Mouse (Mus musculus) spleen, embryonic (tissue): ENCODE results near the gene Ddi2.

Experiments
- CTCF ChIA-PET: fragments of 350-600 bp; sonication (Branson Sonifier 250); formaldehyde crosslinking; loops from one replicate; lab custom pipeline; 2022; lab: Charles Lee

The Ddi2 gene

GRCm38 (mm10) chr4:141705331-141705730 lies 17.9 kb downstream of the Ddi2 start:
- CTCF ChIA-PET, result no interaction called here

GRCm38 (mm10) chr4:141704625-141705024 lies 18.6 kb downstream of the Ddi2 start:
- CTCF ChIA-PET, result no interaction called here

- CTCF ChIA-PET, result interaction anchor here (1.2 kb wide), 1 partner anchor 17 kb away, joined by 3 read pairs; no protein-coding TSS in a partner anchor
Observed at GRCm38 (mm10) chr4:141694719-141695118, 28.5 kb downstream of the Ddi2 start.

GRCm38 (mm10) chr4:141688505-141688904 lies 34.7 kb downstream of the Ddi2 start:
- CTCF ChIA-PET, result no interaction called here

GRCm38 (mm10) chr4:141686525-141686924 lies 36.7 kb downstream of the Ddi2 start:
- CTCF ChIA-PET, result no interaction called here

- CTCF ChIA-PET, result no interaction called here
Observed at GRCm38 (mm10) chr4:141686093-141686492, 37.1 kb downstream of the Ddi2 start.

- CTCF ChIA-PET, result no interaction called here
Observed at GRCm38 (mm10) chr4:141685499-141685898, 37.7 kb downstream of the Ddi2 start, which contains the start of gene Rsc1a1. TSS of gene Rsc1a1 (minus strand) at chr4:141685599.

- CTCF ChIA-PET, result no interaction called here
Observed at GRCm38 (mm10) chr4:141682706-141683230, 40.5 kb downstream of the Ddi2 start.

- CTCF ChIA-PET, result no interaction called here
Observed at GRCm38 (mm10) chr4:141681767-141682166, 41.5 kb downstream of the Ddi2 start.

GRCm38 (mm10) chr4:141680892-141681291 lies 42.3 kb downstream of the Ddi2 start:
- CTCF ChIA-PET, result no interaction called here

- CTCF ChIA-PET, result no interaction called here
Observed at GRCm38 (mm10) chr4:141679016-141679415, 44.2 kb downstream of the Ddi2 start.

GRCm38 (mm10) chr4:141676462-141676979 lies 46.7 kb downstream of the Ddi2 start:
- CTCF ChIA-PET, result no interaction called here

GRCm38 (mm10) chr4:141672325-141672724 lies 50.9 kb downstream of the Ddi2 start:
- CTCF ChIA-PET, result no interaction called here

- CTCF ChIA-PET, result no interaction called here
Observed at GRCm38 (mm10) chr4:141671389-141671788, 51.8 kb downstream of the Ddi2 start.

- CTCF ChIA-PET, result no interaction called here
Observed at GRCm38 (mm10) chr4:141669898-141670712, 53.1 kb downstream of the Ddi2 start.

- CTCF ChIA-PET, result interaction anchor here (0.6 kb wide), 2 partner anchors 34 to 287 kb away, joined by 3 to 6 read pairs; no protein-coding TSS in a partner anchor
Observed at GRCm38 (mm10) chr4:141664799-141665198, 58.4 kb downstream of the Ddi2 start, which contains the start of gene Plekhm2. TSS of gene Plekhm2 (minus strand) at chr4:141664899.

- CTCF ChIA-PET, result interaction anchor here (0.6 kb wide), 3 partner anchors 35 to 299 kb away, joined by 3 to 6 read pairs (median 3); no protein-coding TSS in a partner anchor
Observed at GRCm38 (mm10) chr4:141664011-141664745, 59.0 kb downstream of the Ddi2 start.

GRCm38 (mm10) chr4:141663122-141663931 lies 59.9 kb downstream of the Ddi2 start:
- CTCF ChIA-PET, result interaction anchor here (0.6 kb wide), 1 partner anchor 14 kb away, joined by 5 read pairs; no protein-coding TSS in a partner anchor

- CTCF ChIA-PET, result no interaction called here
Observed at GRCm38 (mm10) chr4:141660884-141661283, 62.3 kb downstream of the Ddi2 start.

- CTCF ChIA-PET, result no interaction called here
Observed at GRCm38 (mm10) chr4:141659739-141660138, 63.5 kb downstream of the Ddi2 start.
